Mouse (Mus musculus): ENCODE measurements around the gene Hspa2. TPM values are rescaled to one million over a fixed set of nuclear protein-coding genes. Genes with fewer than 3 reads are reported as not detected.

The Hspa2 gene
- total and polyA plus RNA-seq, 3 experiments = 3.4 to 5.3 (median 3.8) TPM

DNA sequence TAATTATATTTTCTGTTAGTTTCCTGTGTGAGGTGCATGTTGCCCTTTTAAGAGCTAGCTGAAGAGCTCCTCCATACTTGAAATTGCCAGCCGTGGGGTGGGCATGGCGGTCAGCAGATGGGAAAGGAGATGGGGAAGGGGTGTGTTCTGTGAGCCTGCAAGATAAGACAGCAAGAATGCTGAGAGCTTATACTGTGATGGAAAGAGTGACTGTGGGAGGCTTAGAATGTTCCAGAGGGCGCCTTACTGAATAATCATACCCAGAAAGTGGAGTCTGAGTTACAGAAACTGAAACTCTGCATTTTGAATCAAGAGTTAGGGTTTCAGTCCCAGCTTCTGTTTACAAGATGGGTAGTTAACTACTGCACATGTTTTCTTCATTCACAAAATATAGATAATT is 28.5 kb upstream of the Hspa2 start:
- TF ChIP-seq SMC3 (IDR thresholded peaks at IDR 0.05; ENCODE audit: low read depth, low read length) (no peak), POLR2A (IDR thresholded peaks at IDR 0.05; ENCODE audit: low read depth, low read length) (no peak; the same call in 1 of the 2 replicates), TCF12 (IDR thresholded peaks at IDR 0.05; ENCODE audit: low read depth, low read length) (peak; percentile 89), RAD21 (IDR thresholded peaks at IDR 0.05; ENCODE audit: low read depth, low read length) (no peak; the same call in 1 of the 2 replicates), PAX5 (IDR thresholded peaks at IDR 0.05; ENCODE audit: low read length) (no peak), ZKSCAN1 (IDR thresholded peaks at IDR 0.05; ENCODE audit: borderline replicate concordance, low read depth, low read length) (no peak), ETS1 (conservative IDR thresholded peaks at IDR 0.05; ENCODE audit: low read depth, low read length) (peak; percentile 98), ELF1 (IDR thresholded peaks at IDR 0.05; ENCODE audit: low read depth, low read length) (no peak), NRF1 (IDR thresholded peaks at IDR 0.05; ENCODE audit: low read depth, low read length) (no peak), RCOR1 (conservative IDR thresholded peaks at IDR 0.05; ENCODE audit: low read depth, low read length) (peak; percentile 96), MYC (IDR thresholded peaks at IDR 0.05; ENCODE audit: low read depth, low read length) (peak; percentile 96), ZNF384 (IDR thresholded peaks at IDR 0.05; ENCODE audit: low read depth, low read length) (no peak), CHD1 (IDR thresholded peaks at IDR 0.05; ENCODE audit: low read depth, low read length) (0 out of 2 replicates have a peak, but pooled peaks have one; percentile 43), JUND (conservative IDR thresholded peaks at IDR 0.05; ENCODE audit: low read depth, low read length) (peak; percentile 99), EP300 (IDR thresholded peaks at IDR 0.05; ENCODE audit: low read length) (peak; percentile 100), BHLHE40 (IDR thresholded peaks at IDR 0.05; ENCODE audit: low read depth, low read length) (peak; percentile 85), MAZ (IDR thresholded peaks at IDR 0.05; ENCODE audit: low read depth, low read length) (peak; percentile 83), JUN (IDR thresholded peaks at IDR 0.05; ENCODE audit: insufficient read depth, low read depth, low read length) (peak; percentile 99), KAT2A (IDR thresholded peaks at IDR 0.05; ENCODE audit: insufficient replicate concordance, low read length) (no peak), E2F4 (IDR thresholded peaks at IDR 0.05; ENCODE audit: insufficient replicate concordance, low read depth, low read length) (peak; percentile 38; the same call in 1 of the 2 replicates), USF2 (conservative IDR thresholded peaks at IDR 0.05; ENCODE audit: low read depth, low read length) (no peak), NELFE (IDR thresholded peaks at IDR 0.05; ENCODE audit: low read depth, low read length) (no peak), CHD2 (IDR thresholded peaks at IDR 0.05; ENCODE audit: low read length) (peak; percentile 76), USF1 (IDR thresholded peaks at IDR 0.05; ENCODE audit: low read depth, low read length) (no peak), SIN3A (IDR thresholded peaks at IDR 0.05; ENCODE audit: low read length) (peak; percentile 95), MXI1 (IDR thresholded peaks at IDR 0.05; ENCODE audit: low read depth, low read length) (peak; percentile 76; the same call in 1 of the 2 replicates), MAFK (IDR thresholded peaks at IDR 0.05; ENCODE audit: insufficient replicate concordance, low read length) (peak; percentile 67), UBTF (IDR thresholded peaks at IDR 0.05; ENCODE audit: low read depth, low read length) (no peak), MAX (IDR thresholded peaks at IDR 0.05; ENCODE audit: low read length) (peak; percentile 75; the same call in 1 of the 2 replicates), IRF4 (IDR thresholded peaks at IDR 0.05; ENCODE audit: low read depth, low read length) (peak; percentile 99), CTCF (conservative IDR thresholded peaks at IDR 0.05 in 1 of 2, IDR thresholded peaks at IDR 0.05 in 1 of 2; ENCODE audit: low read depth in 2 of 2, low read length in 2 of 2) (peak in 1 of 2 experiments; percentile 20; a peak in 1 of 4 replicates), GABPA (IDR thresholded peaks at IDR 0.05; ENCODE audit: insufficient replicate concordance, low read depth, low read length) (no peak), POLR2AphosphoS2 (IDR thresholded peaks at IDR 0.05; ENCODE audit: low read depth, low read length) (no peak), HCFC1 (IDR thresholded peaks at IDR 0.05; ENCODE audit: low read depth, low read length) (peak; percentile 46; the same call in 1 of the 2 replicates), TBP (conservative IDR thresholded peaks at IDR 0.05; ENCODE audit: low read depth, low read length) (no peak), ZMIZ1 (IDR thresholded peaks at IDR 0.05; ENCODE audit: low read depth, low read length) (no peak), ZC3H11A (IDR thresholded peaks at IDR 0.05; ENCODE audit: low read depth, low read length) (no peak), MEF2A (IDR thresholded peaks at IDR 0.05; ENCODE audit: borderline replicate concordance, low read depth, low read length) (peak; percentile 94)
- no peaks in the 10 kb centered on the region for H3K27me3 ChIP-seq (replicated peaks)
- peaks cover 83% of the 10 kb centered on the region for H3K79me2 ChIP-seq (replicated peaks; ENCODE audit: control insufficient read depth, extremely low read depth, insufficient read depth, poor library complexity, severe bottlenecking)
- H3K36me3 ChIP-seq (replicated peaks in 1 of 2; ENCODE audit: control insufficient read depth in 1 of 2, insufficient read depth in 1 of 2, low read length in 1 of 2) = peaks cover 7 to 25% of the 10 kb centered on the region in 2 experiments
- peak overlapping the region; percentile 85 for H3K27ac ChIP-seq (ENCODE audit: insufficient read depth, low read depth)
- peaks cover 3% of the 10 kb centered on the region for H3K9me3 ChIP-seq (replicated peaks; ENCODE audit: low read length)
- in situ Hi-C loops (cut with MboI; ENCODE audit: low pct_ligation_motif_present, low pct_unique_long_range_greater_than_20kb, low sequenced_read_pairs) = no loop called here
- peak overlapping the region; percentile 90 for H3K4me2 ChIP-seq (ENCODE audit: insufficient read depth, low read depth, poor library complexity, severe bottlenecking)
- peak overlapping the region; percentile 61 for H3K9ac ChIP-seq (ENCODE audit: insufficient read depth, low read depth)
- H3K4me3 ChIP-seq (replicated peaks in 1 of 3; ENCODE audit: low read depth in 2 of 3, low read length in 2 of 3, poor library complexity in 1 of 3) = no peak overlapping the region
- peak; percentile 88 for DNase-seq (ENCODE audit: extremely low read depth)
- H3K4me1 ChIP-seq (ENCODE audit: control insufficient read depth in 1 of 2, insufficient read depth in 2 of 2) = peaks cover 5 to 56% of the 10 kb centered on the region in 2 experiments; a peak in 3 of 4 replicates
- dilution Hi-C loops (cut with MboI; ENCODE audit: extremely low pct_ligation_motif_present, extremely low pct_unique_long_range_greater_than_20kb, low sequenced_read_pairs) = no loop called here

Data from CH12.LX (cell line).